Mouse (Mus musculus) spleen, adult 2 months (tissue): ENCODE measurements around the gene Lyl1. TPM values are rescaled to one million over a fixed set of nuclear protein-coding genes. Genes with fewer than 3 reads are reported as not detected.

Source experiments
- DNase-seq, 2 experiments: peaks; one replicate each; pipeline versions ENCODE4 v3.0.0 to v3.0.0-alpha.2; 2012 to 2021; ENCODE audit warnings: low spot score in 2 of 2, low read depth in 1 of 2
- H3K27ac ChIP-seq: fragments of 200-500 bp; 2 replicates; pipeline ENCODE4 v1.5.1; 2012; ENCODE audit warnings: low read length, inconsistent platforms; ENCODE audit not compliant: insufficient read depth
- H3K27me3 ChIP-seq: fragments of 200-500 bp; 2 replicates; pipeline ENCODE4 v1.6.1; 2012; ENCODE audit warnings: mild to moderate bottlenecking, moderate library complexity, low read length, inconsistent platforms; ENCODE audit not compliant: control insufficient read depth, insufficient read depth
- H3K36me3 ChIP-seq: fragments of 200-500 bp; 2 replicates; pipeline ENCODE4 v1.6.1; 2012; ENCODE audit warnings: mild to moderate bottlenecking, low read length, inconsistent platforms; ENCODE audit not compliant: control insufficient read depth, insufficient read depth
- H3K4me1 ChIP-seq: fragments of 200-500 bp; 2 replicates; pipeline ENCODE4 v1.6.1; 2011; ENCODE audit warnings: inconsistent platforms; ENCODE audit not compliant: control insufficient read depth, insufficient read depth, insufficient read length
- H3K4me3 ChIP-seq: fragments of 200-500 bp; 2 replicates; pipeline ENCODE4 v1.5.1; 2011; ENCODE audit warnings: mild to moderate bottlenecking, inconsistent platforms; ENCODE audit not compliant: insufficient read depth, insufficient read length; ENCODE audit errors: extremely low read depth
- CTCF ChIP-seq: fragments of 200-500 bp; IDR thresholded peaks from 2 replicates; pipeline ENCODE4 v1.5.1; 2011; ENCODE audit warnings: mild to moderate bottlenecking, inconsistent platforms; ENCODE audit not compliant: insufficient read depth, insufficient read length, insufficient replicate concordance; ENCODE audit errors: extremely low read depth
- POLR2A ChIP-seq: fragments of 200-500 bp; IDR thresholded peaks from 2 replicates; pipeline ENCODE4 v1.6.1; 2011; ENCODE audit warnings: low read depth, low read length, inconsistent platforms
- WGBS: fragments of 180-500 bp; shearing (Covaris S2); methylation state at CpG from one replicate; pipeline ENCODE4 v1.1.7; 2018; 5-methylcytosine and 5-hydroxymethylcytosine counted together
- polyA plus RNA-seq: library from polyadenylated mRNA; depleted of rRNA; stranded (reverse); fragments of >200 nt; gene quantifications from 2 replicates; pipeline ENCODE4 v1.2.3, GENCODE M21; 2012

Gene Lyl1
- polyA plus RNA-seq, 1 experiment: 90.0 TPM

- H3K27ac ChIP-seq: no peak overlapping the region
- no peak for DNase-seq
- H3K4me1 ChIP-seq: peaks cover 4% of the 10 kb centered on the region; the same call in 1 of the 2 replicates
- no peaks in the 10 kb centered on the region for H3K27me3 ChIP-seq
- no peak overlapping the region for H3K4me3 ChIP-seq
- 86% methylated on average over 10 of the region's 10 CpGs for WGBS
- no peak for TF ChIP-seq CTCF
- TF ChIP-seq POLR2A: no peak
- no peaks in the 10 kb centered on the region for H3K36me3 ChIP-seq
Observed at GRCm38 (mm10) chr8:84738715-84739400, 37.6 kb downstream of the Lyl1 start.

DNA sequence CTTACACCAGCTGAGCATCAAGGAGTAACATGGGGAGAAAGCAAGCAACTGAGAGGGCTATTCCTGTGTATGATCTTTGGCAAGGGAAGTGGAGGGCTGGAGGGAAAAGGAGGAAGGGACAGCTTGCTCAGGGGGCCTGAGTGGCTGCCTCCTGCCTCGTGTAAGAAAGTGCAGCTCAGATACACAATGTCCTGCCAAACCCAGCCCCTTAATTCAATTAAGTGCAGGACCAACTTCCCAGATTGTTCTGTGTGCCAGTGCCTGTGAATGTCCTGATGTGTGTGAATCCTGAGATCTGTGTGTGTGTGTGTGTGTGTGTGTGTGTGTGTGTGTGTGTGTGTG is 38.1 kb downstream of the Lyl1 start:
- WGBS: 25% methylated on average over 1 of the region's 1 CpGs
- no peak for DNase-seq
- no peaks in the 10 kb centered on the region for H3K27me3 ChIP-seq
- no peaks in the 10 kb centered on the region for H3K36me3 ChIP-seq
- H3K4me3 ChIP-seq: no peak overlapping the region
- TF ChIP-seq POLR2A: no peak
- no peak for TF ChIP-seq CTCF
- no peak overlapping the region for H3K27ac ChIP-seq
- peaks cover 4% of the 10 kb centered on the region; the same call in 1 of the 2 replicates for H3K4me1 ChIP-seq

DNA sequence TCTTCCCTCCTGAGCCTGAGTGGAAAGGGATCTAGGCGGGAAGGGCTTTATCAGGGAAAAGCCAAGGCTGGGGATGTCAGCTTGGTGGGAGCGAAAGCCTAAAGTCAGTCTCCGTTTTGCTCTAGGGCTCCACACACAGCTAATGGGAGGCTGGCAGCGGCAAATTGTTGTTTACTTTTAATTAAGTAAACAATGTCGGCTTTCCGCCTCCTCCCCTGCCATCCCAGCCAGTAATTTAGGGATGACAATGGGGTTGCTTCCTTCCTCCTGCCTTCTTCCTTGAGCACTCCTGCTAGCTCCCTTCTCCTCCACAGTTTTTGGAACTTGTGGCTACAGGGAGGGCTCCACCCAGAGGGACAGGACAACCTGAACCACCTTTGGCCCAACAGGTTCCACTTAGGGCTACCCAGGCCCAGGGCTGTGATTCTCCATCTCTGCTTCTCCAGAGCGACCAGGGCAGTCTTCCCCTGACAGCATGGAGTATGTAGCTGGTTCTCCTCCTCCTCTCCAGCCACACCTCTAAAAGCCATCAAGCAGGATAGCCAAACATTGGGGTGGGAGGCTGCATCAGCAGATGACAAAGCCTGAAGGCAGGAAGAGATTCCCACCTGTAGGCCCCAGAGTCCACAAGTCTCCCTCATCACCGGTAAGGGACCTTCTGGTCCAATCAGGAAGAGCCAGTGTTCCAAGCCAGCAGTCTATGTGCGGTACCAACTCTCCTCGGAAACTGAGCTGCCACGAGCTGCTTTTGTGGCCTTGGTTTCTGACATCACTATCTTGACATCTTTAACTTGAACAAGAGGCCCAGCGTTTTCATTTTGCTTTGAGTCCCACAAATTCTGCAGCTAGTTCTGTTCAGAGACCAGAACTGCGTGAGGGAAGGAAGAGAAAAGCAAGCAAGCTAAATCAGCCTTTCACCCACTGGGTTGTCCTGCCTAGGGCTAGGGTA is 39.9 kb downstream of the Lyl1 start:
- 89% methylated on average over 13 of the region's 13 CpGs for WGBS
- Histone ChIP-seq H3K27me3 (no peaks in the 10 kb centered on the region), H3K4me3 (no peak overlapping the region), H3K4me1 (peaks cover 11% of the 10 kb centered on the region; the same call in 1 of the 2 replicates), H3K27ac (no peak overlapping the region), H3K36me3 (no peaks in the 10 kb centered on the region)
- no peak for TF ChIP-seq CTCF
- TF ChIP-seq POLR2A: no peak
- DNase-seq: no peak

- no peak for DNase-seq
- no peak for TF ChIP-seq POLR2A
- TF ChIP-seq CTCF: no peak
- peaks cover 11% of the 10 kb centered on the region; the same call in 1 of the 2 replicates for H3K4me1 ChIP-seq
- no peaks in the 10 kb centered on the region for H3K36me3 ChIP-seq
- 89% methylated on average over 32 of the region's 32 CpGs for WGBS
- H3K27ac ChIP-seq: no peak overlapping the region
- H3K4me3 ChIP-seq: no peak overlapping the region
- H3K27me3 ChIP-seq: no peaks in the 10 kb centered on the region
Observed at GRCm38 (mm10) chr8:84742171-84743053, 41.2 kb downstream of the Lyl1 start.

DNA sequence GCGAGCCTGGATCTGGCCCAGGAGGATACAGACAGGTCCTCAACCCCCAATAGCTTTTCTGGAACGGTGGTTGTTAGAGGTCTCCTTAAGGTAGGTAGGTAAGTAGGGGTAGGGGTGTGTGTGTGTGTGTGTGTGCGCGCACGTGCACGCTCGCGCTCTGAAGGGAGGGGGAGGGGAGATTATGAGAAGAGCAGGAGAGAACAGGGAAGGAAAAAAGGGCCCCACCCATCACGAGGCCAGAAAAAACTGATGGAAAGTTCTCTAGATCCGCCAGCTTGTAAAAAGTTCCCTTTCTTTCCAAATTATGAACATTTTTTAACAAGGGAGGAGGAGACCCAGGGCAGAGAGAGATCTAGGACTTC is 41.8 kb downstream of the Lyl1 start:
- Histone ChIP-seq H3K4me1 (peaks cover 7% of the 10 kb centered on the region; the same call in 1 of the 2 replicates), H3K36me3 (no peaks in the 10 kb centered on the region), H3K27ac (no peak overlapping the region), H3K4me3 (no peak overlapping the region), H3K27me3 (no peaks in the 10 kb centered on the region)
- no peak for DNase-seq
- TF ChIP-seq CTCF: no peak
- no peak for TF ChIP-seq POLR2A
- 83% methylated on average over 10 of the region's 10 CpGs for WGBS
